Mouse (Mus musculus) spleen, adult 18-20 months (tissue): ENCODE data around the gene Ift46.

Experiments
- DNase-seq, 2 experiments: peaks; one replicate each; pipeline ENCODE4 v3.0.0; 2022; ENCODE audit warnings: mixed read lengths in 2 of 2

The Ift46 gene

DNA sequence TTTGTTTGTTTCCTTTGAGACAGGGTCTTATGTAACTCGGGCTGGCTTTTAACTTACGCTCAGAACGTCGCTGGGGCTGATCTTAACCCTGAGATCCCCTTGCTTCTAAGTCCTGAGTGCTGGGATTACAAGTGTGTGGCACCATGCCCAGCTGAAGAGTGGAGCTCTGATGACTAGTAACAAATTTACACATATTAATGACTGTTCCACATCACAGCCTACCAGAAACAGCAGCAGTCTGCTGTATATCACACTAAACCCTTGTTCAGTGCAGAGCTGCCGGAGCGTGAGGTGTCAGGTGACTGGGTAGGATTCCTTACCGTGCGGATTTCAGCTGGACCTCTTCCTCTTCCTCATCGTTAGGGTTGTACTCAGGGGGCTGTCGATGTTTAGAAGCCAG lies 42.6 kb downstream of the Ift46 start:
- DNase-seq: no peak

- no peak for DNase-seq
Observed at GRCm38 (mm10) chr9:44814179-44814578, 46.5 kb downstream of the Ift46 start.

- no peak for DNase-seq
Observed at GRCm38 (mm10) chr9:44817522-44817921, 49.8 kb downstream of the Ift46 start.

DNA sequence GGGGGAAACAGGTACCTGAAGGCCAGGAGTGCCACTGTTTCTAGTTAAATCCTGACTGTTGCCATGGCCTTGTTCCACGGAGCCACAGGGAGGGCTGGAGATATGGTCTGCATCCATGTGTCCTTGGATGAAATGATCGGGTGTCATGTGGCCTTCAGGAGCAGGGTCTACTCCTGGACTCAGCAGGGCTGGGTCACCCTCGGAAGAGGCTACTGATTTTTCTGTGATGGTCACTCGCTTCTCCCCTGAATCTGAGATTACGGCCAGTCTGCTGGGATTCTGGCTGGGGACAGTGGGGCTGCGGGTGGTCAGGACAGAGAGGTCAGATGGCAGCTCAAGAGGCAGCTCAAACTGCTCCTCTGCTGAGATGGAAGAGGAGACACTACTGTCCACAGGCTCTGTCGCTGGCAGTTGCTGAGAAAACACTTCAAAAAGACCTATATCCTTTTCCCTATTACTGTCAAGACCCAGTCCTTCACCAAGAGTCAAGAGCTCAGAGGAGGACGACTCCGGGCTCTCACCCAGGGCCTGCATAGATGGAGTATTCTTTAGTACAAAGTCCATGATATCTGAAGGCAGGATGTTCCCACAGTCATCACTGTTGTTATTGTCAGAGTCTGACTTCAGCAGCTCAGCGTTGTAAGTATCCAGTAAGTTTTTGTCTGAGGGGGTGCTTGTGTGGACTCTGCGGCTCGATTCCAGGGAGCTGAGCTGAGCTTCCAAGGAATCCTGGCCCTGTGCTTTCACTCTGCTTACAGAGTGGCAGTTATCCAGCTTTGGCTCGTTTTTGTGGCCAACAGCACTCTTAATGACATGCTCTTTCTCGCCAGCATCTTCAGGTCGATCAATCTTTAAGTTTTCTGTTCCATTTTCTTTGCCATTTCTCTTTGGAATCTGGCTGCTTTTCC lies 52.5 kb downstream of the Ift46 start:
- DNase-seq: no peak

- no peak for DNase-seq
Observed at GRCm38 (mm10) chr9:44826660-44827059, 59.0 kb downstream of the Ift46 start.

GRCm38 (mm10) chr9:44828944-44829343 lies 61.2 kb downstream of the Ift46 start:
- DNase-seq: no peak

- DNase-seq: no peak
Observed at GRCm38 (mm10) chr9:44830506-44830905, 62.8 kb downstream of the Ift46 start.

DNA sequence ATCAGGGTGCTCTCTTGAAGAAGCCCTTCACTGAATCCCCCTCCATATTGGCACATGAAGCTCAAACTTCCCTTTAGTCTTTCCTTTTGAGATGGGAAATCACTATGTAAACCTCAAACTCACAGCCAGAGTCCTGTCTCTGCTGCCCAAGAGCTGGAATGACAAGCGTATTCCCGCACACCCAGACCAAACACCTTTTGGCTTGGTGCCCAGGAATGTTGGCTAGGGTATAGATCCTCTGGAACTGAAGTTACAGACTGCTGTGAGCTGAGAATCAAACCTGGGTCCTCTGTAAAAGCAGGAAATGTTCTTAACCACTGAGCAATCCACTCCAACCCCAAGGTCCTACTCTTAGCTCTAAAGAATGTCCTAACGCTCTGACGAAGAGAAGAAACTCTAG lies 64.6 kb downstream of the Ift46 start:
- no peak for DNase-seq

DNA sequence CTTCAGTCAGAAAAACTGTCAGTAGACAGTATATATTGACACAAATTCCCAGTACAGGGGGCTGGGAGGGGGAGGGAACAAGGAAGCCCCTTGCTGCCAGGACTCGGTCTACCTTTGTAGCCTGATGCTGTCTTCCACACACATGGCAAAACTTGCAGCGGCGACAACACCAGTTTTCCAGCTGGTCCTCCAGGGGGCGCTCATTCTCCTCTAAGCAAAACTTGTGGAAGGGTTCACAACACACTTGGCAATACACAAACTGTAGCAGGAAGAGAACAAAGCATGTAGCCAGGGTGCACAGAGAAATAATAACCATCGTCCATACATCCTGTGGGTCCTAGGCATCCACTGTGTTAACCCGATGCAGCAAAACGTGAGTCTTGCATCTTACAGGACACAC lies 68.7 kb downstream of the Ift46 start:
- peak; percentile 35 to 65 for DNase-seq

DNA sequence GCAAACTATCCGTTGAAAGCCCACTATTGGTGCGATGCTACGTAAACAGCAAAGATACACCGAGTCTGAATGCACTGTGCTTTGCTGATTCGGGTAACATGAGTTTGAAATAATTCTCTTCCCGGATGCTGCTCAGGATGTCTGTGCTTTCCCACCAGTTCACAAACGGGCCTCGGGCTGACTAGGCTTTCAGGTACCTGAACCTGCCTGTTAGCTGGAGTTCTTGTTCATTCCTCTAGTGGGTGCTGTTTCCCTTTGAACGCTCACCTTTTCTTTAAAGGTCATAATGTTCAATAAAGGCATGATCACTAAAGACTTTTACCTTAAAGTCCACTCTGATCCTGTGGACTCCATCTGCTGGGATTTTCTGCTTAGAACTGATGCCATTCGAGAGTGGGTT lies 73.5 kb downstream of the Ift46 start:
- peak in 1 of 2 experiments; percentile 24 for DNase-seq
